Mouse (Mus musculus) midbrain, embryonic 10.5 days (tissue): Measurements from ENCODE around the gene Ehd3. TPM values are rescaled to one million over a fixed set of nuclear protein-coding genes. Genes with fewer than 3 reads are reported as not detected.

ENCODE experiments used
- DNase-seq: peaks from one replicate; pipeline ENCODE4 v3.0.0-alpha.2; 2017; ENCODE audit warnings: low spot score
- H3K27ac ChIP-seq: fragments of 300-500 bp; sonication (generic); replicated peaks from 2 replicates; pipeline ENCODE4 v1.5.1; 2016; ENCODE audit warnings: mild to moderate bottlenecking
- H3K27me3 ChIP-seq: fragments of 300-500 bp; sonication (generic); 2 replicates; pipeline ENCODE4 v1.6.1; 2016; ENCODE audit warnings: low read depth, mild to moderate bottlenecking; ENCODE audit not compliant: poor library complexity, severe bottlenecking
- H3K36me3 ChIP-seq: fragments of 300-500 bp; sonication (generic); 2 replicates; pipeline ENCODE4 v1.6.1; 2016; ENCODE audit warnings: mild to moderate bottlenecking, moderate library complexity
- H3K4me1 ChIP-seq: fragments of 300-500 bp; sonication (generic); 2 replicates; pipeline ENCODE4 v1.6.1; 2016
- H3K4me3 ChIP-seq: fragments of 300-500 bp; sonication (generic); 2 replicates; pipeline ENCODE4 v1.5.1; 2016; ENCODE audit warnings: mild to moderate bottlenecking, moderate library complexity
- H3K9me3 ChIP-seq: fragments of 300-500 bp; sonication (generic); replicated peaks from 2 replicates; pipeline ENCODE4 v1.6.1; 2016; ENCODE audit warnings: mild to moderate bottlenecking
- WGBS: fragments of 180-500 bp; shearing (Covaris S2); methylation state at CpG from one replicate; pipeline ENCODE4 v1.1.7; 2016; 5-methylcytosine and 5-hydroxymethylcytosine counted together
- polyA plus RNA-seq: library from polyadenylated mRNA; unstranded; fragments of >200 nt; fragmentation: Nextera tagmentation; extraction: Ambion mirVana; gene quantifications from 2 replicates; pipeline ENCODE4 v1.2.1, GENCODE M21; 2016

Ehd3 gene
- polyA plus RNA-seq, 1 experiment from 2014 or later, result 9.8 TPM

- Histone ChIP-seq H3K4me1 (peaks cover 9% of the 10 kb centered on the region), H3K27ac (no peak overlapping the region), H3K36me3 (no peaks in the 10 kb centered on the region), H3K27me3 (no peaks in the 10 kb centered on the region), H3K9me3 (0 out of 2 replicates have a peak, but pooled peaks cover 1% of the 10 kb centered on the region), H3K4me3 (no peak overlapping the region)
- no peak for DNase-seq
- WGBS, result 93% methylated on average over 4 of the region's 4 CpGs
Observed at GRCm38 (mm10) chr17:73875268-73875667, 71.3 kb downstream of the Ehd3 start.

DNA sequence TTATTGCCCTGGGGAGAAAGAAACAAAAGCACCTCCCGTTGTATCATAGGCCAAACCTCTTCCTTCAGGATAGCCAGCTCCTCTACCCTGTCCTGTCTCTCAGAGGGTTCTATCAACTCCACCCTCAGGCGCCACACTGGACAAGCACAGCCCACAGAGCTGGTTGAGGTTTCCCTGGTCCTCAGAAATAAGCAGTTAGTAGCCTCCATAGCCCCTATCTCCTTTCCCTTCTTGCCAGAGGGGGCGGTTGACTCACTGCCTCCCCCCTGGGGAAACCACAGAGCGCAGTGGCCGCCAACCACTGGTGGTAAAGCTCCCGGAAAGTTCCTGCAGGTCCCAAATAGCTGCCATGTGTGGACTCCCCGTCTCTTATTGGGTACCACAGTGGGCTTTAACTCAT is 71.7 kb downstream of the Ehd3 start:
- no peak for DNase-seq
- no peaks in the 10 kb centered on the region for H3K9me3 ChIP-seq
- H3K4me1 ChIP-seq, result peaks cover 9% of the 10 kb centered on the region
- 91% methylated on average over 7 of the region's 7 CpGs for WGBS
- H3K36me3 ChIP-seq, result no peaks in the 10 kb centered on the region
- no peak overlapping the region for H3K4me3 ChIP-seq
- no peak overlapping the region for H3K27ac ChIP-seq
- H3K27me3 ChIP-seq, result no peaks in the 10 kb centered on the region

GRCm38 (mm10) chr17:73879262-73879916 is 75.5 kb downstream of the Ehd3 start:
- DNase-seq, result no peak
- 90% methylated on average over 10 of the region's 10 CpGs for WGBS
- Histone ChIP-seq H3K27ac (peak overlapping the region; percentile 42; the same call in 1 of the 2 replicates), H3K27me3 (no peaks in the 10 kb centered on the region), H3K4me1 (peaks cover 9% of the 10 kb centered on the region), H3K4me3 (no peak overlapping the region), H3K36me3 (no peaks in the 10 kb centered on the region), H3K9me3 (no peaks in the 10 kb centered on the region)

- H3K27ac ChIP-seq, result peak overlapping the region; percentile 42; the same call in 1 of the 2 replicates
- H3K9me3 ChIP-seq, result no peaks in the 10 kb centered on the region
- DNase-seq, result no peak
- H3K4me3 ChIP-seq, result no peak overlapping the region
- no peaks in the 10 kb centered on the region for H3K36me3 ChIP-seq
- H3K4me1 ChIP-seq, result peaks cover 9% of the 10 kb centered on the region
- 83% methylated on average over 6 of the region's 6 CpGs for WGBS
- H3K27me3 ChIP-seq, result no peaks in the 10 kb centered on the region
Observed at GRCm38 (mm10) chr17:73880286-73880685, 76.4 kb downstream of the Ehd3 start.

GRCm38 (mm10) chr17:73881295-73881694 is 77.4 kb downstream of the Ehd3 start:
- Histone ChIP-seq H3K4me3 (no peak overlapping the region), H3K27me3 (no peaks in the 10 kb centered on the region), H3K4me1 (peaks cover 9% of the 10 kb centered on the region), H3K27ac (no peak overlapping the region), H3K36me3 (no peaks in the 10 kb centered on the region), H3K9me3 (no peaks in the 10 kb centered on the region)
- WGBS, result 81% methylated on average over 6 of the region's 6 CpGs
- DNase-seq, result no peak

Other genes with a start within 250 kb of the Ehd3 start
- gene Galnt14, start 93.7 kb upstream of the Ehd3 start, polyA plus RNA-seq, result 1.8 and 3.8 TPM in 2 replicates
- 0.05 and 0.19 TPM in 2 replicates for gene Xdh, start 146.1 kb downstream of the Ehd3 start, polyA plus RNA-seq
- not detected in 2 replicates for gene Srd5a2, start 243.8 kb downstream of the Ehd3 start, polyA plus RNA-seq